Mouse (Mus musculus) liver, embryonic 16.5 days (tissue): ENCODE data around the gene Slc26a1. TPM values are rescaled to one million over a fixed set of nuclear protein-coding genes. Genes with fewer than 3 reads are reported as not detected.

Experiments
- ATAC-seq: fragments of 200-750 bp; cut with Nextera tagmentation; 2 replicates; pipeline ENCODE4 v1.8.0; 2017; ENCODE audit warnings: low read depth, mild to moderate bottlenecking, moderate number of reproducible peaks, moderate library complexity
- H3K27ac ChIP-seq: fragments of 300-500 bp; sonication (generic); 2 replicates; pipeline ENCODE4 v1.5.1; 2014; ENCODE audit warnings: mild to moderate bottlenecking, low read length
- H3K27me3 ChIP-seq: fragments of 300-500 bp; sonication (generic); 2 replicates; pipeline ENCODE4 v1.6.1; 2014; ENCODE audit warnings: low read depth, low read length, mixed read lengths; ENCODE audit not compliant: control insufficient read depth, insufficient read depth
- H3K36me3 ChIP-seq: fragments of 300-500 bp; sonication (generic); 2 replicates; pipeline ENCODE4 v1.6.1; 2014; ENCODE audit warnings: mild to moderate bottlenecking; ENCODE audit not compliant: control insufficient read depth, insufficient read depth
- H3K4me1 ChIP-seq: fragments of 300-500 bp; sonication (generic); 2 replicates; pipeline ENCODE4 v1.6.1; 2014; ENCODE audit warnings: low read depth, low read length, mixed read lengths; ENCODE audit not compliant: control insufficient read depth
- H3K4me2 ChIP-seq: fragments of 300-500 bp; sonication (generic); 2 replicates; pipeline ENCODE4 v1.6.1; 2014; ENCODE audit warnings: low read depth, low read length, mixed read lengths
- H3K4me3 ChIP-seq: fragments of 300-500 bp; sonication (generic); 2 replicates; pipeline ENCODE4 v1.5.1; 2014; ENCODE audit warnings: low read depth, mild to moderate bottlenecking, low read length
- H3K9ac ChIP-seq: fragments of 300-500 bp; sonication (generic); 2 replicates; pipeline ENCODE4 v1.6.1; 2014; ENCODE audit warnings: low read depth, low read length
- H3K9me3 ChIP-seq: fragments of 300-500 bp; sonication (generic); replicated peaks from 2 replicates; pipeline ENCODE4 v1.6.1; 2016; ENCODE audit warnings: low read length; ENCODE audit not compliant: control insufficient read depth
- WGBS: fragments of 180-500 bp; shearing (Covaris S2); extraction: QIAGEN DNeasy Blood & Tissue Kit; methylation state at CpG from one replicate; pipeline ENCODE4 v1.1.7; 2014; ENCODE audit not compliant: insufficient replicate concordance; 5-methylcytosine and 5-hydroxymethylcytosine counted together
- polyA plus RNA-seq: library from polyadenylated mRNA; unstranded; fragments of >200 nt; fragmentation: Nextera tagmentation; extraction: Ambion mirVana; gene quantifications from 2 replicates; pipeline ENCODE4 v1.2.1, GENCODE M21; 2015

Slc26a1 gene
- polyA plus RNA-seq, 1 experiment from 2014 or later: 23.7 TPM

DNA sequence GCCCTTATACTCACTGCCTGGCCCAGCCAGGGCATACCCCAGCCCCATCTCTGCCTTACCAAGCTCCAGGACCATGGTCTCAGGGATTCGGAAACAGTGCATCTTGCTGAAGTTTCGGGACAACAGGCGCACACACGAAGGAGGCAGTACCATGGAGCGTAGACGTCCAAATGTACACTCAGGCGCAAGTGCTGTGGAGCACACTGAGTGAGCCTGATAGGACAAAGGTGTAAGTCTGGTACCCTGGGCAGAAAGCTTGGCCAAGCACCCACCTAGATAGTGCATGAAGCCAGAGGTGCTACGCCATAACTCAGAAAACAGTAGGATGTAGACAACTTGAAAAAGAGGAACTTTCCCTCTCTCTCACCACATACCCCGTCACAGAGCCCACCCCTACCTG is 20.0 kb downstream of the Slc26a1 start:
- WGBS: 86% methylated on average over 9 of the region's 9 CpGs
- H3K36me3 ChIP-seq: peaks cover 21% of the 10 kb centered on the region

DNA sequence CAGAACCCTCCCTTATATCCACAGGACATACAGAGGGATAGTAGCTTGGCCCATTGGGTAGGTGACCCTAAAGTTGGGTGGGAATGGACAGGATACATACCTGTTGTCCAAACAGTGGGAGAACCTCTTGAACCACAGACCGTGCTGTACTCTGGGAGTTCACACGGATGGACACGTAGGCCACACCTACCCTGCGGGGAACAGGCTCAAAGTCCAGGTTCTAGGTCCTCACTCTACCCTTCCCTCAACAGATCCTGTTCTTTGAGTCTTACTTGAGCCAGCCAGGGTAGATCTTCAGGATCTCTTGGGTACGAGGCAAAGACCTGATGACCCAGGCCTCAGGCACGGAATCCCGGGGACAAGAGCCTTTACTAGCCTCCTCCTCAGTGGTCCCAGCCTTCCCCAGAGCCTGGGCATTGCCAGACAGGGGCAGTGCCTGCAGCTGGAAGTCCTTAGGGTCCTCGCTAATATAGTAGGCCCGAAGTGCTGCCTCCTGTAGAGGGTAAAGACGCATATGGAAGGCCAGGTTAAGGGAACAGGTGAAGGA is 20.9 kb downstream of the Slc26a1 start:
- 83% methylated on average over 10 of the region's 10 CpGs for WGBS
- Histone ChIP-seq H3K27ac (no peak overlapping the region), H3K36me3 (peaks cover 21% of the 10 kb centered on the region)

More for the DNA sequence above, 20.0 kb downstream of the Slc26a1 start:
- Histone ChIP-seq H3K4me1 (peaks cover 12% of the 10 kb centered on the region), H3K9ac (no peak overlapping the region), H3K4me3 (no peak overlapping the region), H3K9me3 (no peaks in the 10 kb centered on the region), H3K27ac (no peak overlapping the region), H3K4me2 (no peak overlapping the region), H3K27me3 (no peaks in the 10 kb centered on the region)
- ATAC-seq: no peak

GRCm38 (mm10) chr5:108653341-108653740 is 22.0 kb downstream of the Slc26a1 start:
- Histone ChIP-seq H3K9me3 (no peaks in the 10 kb centered on the region), H3K27ac (no peak overlapping the region), H3K36me3 (peaks cover 21% of the 10 kb centered on the region), H3K9ac (no peak overlapping the region), H3K4me1 (no peaks in the 10 kb centered on the region; the same call in none of the 2 replicates), H3K4me3 (no peak overlapping the region), H3K4me2 (no peak overlapping the region), H3K27me3 (no peaks in the 10 kb centered on the region)
- no peak for ATAC-seq
- 76% methylated on average over 6 of the region's 6 CpGs for WGBS

More for the DNA sequence above, 20.9 kb downstream of the Slc26a1 start:
- Histone ChIP-seq H3K27me3 (no peaks in the 10 kb centered on the region), H3K9ac (no peak overlapping the region), H3K9me3 (no peaks in the 10 kb centered on the region), H3K4me1 (peaks cover 6% of the 10 kb centered on the region), H3K4me3 (no peak overlapping the region), H3K4me2 (no peak overlapping the region)
- no peak for ATAC-seq

GRCm38 (mm10) chr5:108651823-108652222 is 23.5 kb downstream of the Slc26a1 start:
- no peaks in the 10 kb centered on the region for H3K9me3 ChIP-seq
- H3K4me3 ChIP-seq: no peak overlapping the region
- H3K4me1 ChIP-seq: no peaks in the 10 kb centered on the region
- WGBS: 55% methylated on average over 1 of the region's 1 CpGs
- H3K36me3 ChIP-seq: peaks cover 21% of the 10 kb centered on the region
- no peak overlapping the region for H3K27ac ChIP-seq
- peak; percentile 64 for ATAC-seq
- H3K27me3 ChIP-seq: no peaks in the 10 kb centered on the region
- no peak overlapping the region for H3K9ac ChIP-seq
- no peak overlapping the region for H3K4me2 ChIP-seq

- ATAC-seq: no peak
- H3K36me3 ChIP-seq: peaks cover 21% of the 10 kb centered on the region
- H3K4me2 ChIP-seq: no peak overlapping the region
- H3K27ac ChIP-seq: no peak overlapping the region
- 70% methylated on average over 5 of the region's 5 CpGs for WGBS
- no peak overlapping the region for H3K9ac ChIP-seq
- H3K9me3 ChIP-seq: no peaks in the 10 kb centered on the region
- H3K4me3 ChIP-seq: no peak overlapping the region
- no peaks in the 10 kb centered on the region for H3K27me3 ChIP-seq
- no peaks in the 10 kb centered on the region for H3K4me1 ChIP-seq
These were observed 24.1 kb downstream of the Slc26a1 start for GRCm38 (mm10) chr5:108651136-108651720.

- no peak for ATAC-seq
- Histone ChIP-seq H3K27ac (no peak overlapping the region), H3K9ac (no peak overlapping the region), H3K4me1 (no peaks in the 10 kb centered on the region), H3K9me3 (no peaks in the 10 kb centered on the region), H3K36me3 (peaks cover 22% of the 10 kb centered on the region), H3K4me3 (no peak overlapping the region), H3K27me3 (no peaks in the 10 kb centered on the region), H3K4me2 (no peak overlapping the region)
- WGBS: 74% methylated on average over 7 of the region's 7 CpGs
These were observed 25.0 kb downstream of the Slc26a1 start for GRCm38 (mm10) chr5:108650341-108650740.

DNA sequence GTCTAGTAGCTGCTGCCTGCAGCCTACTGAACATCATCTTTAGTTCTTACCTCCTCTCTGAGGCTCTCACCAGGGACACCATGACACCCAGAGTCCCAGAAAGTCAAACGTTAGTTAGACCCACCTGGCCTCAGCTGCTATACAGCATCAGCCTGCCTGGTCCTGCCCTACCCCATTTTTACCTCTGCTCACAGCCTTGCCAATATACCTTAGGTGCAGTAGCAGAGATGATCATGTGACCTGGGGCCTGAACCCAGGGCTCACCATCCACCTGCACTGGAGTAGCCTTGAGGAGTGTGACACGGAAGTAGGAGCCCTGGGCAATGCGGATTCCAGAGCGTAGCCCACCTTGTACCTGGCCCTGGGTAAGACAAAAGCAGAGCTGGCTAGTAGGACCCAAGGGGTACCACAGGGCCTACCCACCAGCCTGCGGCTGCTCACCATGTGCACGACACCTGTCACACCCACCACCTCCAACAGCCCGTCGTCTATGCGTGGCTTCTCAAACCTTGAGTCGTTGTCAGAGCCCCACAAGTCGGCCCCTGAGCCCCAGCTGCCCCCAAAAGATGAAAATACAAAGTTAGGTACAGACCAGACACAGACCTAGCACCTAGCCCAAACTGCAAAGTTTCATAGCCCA is 26.3 kb downstream of the Slc26a1 start:
- Histone ChIP-seq H3K9me3 (no peaks in the 10 kb centered on the region), H3K27me3 (no peaks in the 10 kb centered on the region), H3K4me1 (no peaks in the 10 kb centered on the region), H3K27ac (no peak overlapping the region), H3K4me3 (no peak overlapping the region), H3K9ac (no peak overlapping the region), H3K36me3 (peaks cover 15% of the 10 kb centered on the region), H3K4me2 (no peak overlapping the region)
- WGBS: 81% methylated on average over 11 of the region's 11 CpGs
- no peak for ATAC-seq

DNA sequence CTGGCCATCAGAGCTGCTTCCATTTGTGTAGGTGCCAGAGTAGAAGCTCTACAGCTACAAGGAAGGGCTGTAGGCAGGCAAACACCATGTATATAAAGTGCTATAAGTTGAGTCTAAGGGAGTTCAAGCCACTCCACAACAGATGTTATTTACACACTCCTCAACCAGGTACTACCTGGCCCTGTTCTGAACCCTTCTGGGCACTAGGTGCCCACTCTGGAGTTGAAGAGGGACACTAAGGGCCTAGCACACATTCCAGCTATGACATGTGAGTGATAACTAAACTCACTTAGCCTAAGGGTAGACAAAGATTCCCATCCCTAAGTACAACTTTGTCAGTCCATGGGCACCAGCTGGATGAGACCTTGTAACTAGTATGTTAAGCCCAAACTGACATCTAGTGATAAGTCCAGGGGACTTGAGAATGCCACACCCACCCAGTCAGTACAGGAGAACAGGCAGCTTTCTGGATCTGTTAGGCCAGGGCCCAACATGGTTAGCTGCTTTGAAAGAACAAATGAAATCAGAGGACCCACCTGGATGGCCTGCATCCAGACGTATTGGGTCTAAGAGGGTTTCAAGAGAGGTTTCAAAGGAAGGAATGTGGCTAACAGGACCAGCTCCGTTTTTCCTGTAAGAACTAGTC is 27.4 kb downstream of the Slc26a1 start:
- Histone ChIP-seq H3K4me3 (no peak overlapping the region), H3K4me1 (no peaks in the 10 kb centered on the region; the same call in 1 of the 2 replicates), H3K36me3 (peaks cover 6% of the 10 kb centered on the region; the same call in 1 of the 2 replicates), H3K9ac (no peak overlapping the region), H3K27ac (no peak overlapping the region), H3K9me3 (no peaks in the 10 kb centered on the region), H3K4me2 (no peak overlapping the region), H3K27me3 (no peaks in the 10 kb centered on the region)
- 74% methylated on average over 2 of the region's 2 CpGs for WGBS
- ATAC-seq: no peak

GRCm38 (mm10) chr5:108647311-108647710 is 28.1 kb downstream of the Slc26a1 start:
- H3K27ac ChIP-seq: no peak overlapping the region
- no peak overlapping the region for H3K9ac ChIP-seq
- H3K9me3 ChIP-seq: no peaks in the 10 kb centered on the region
- ATAC-seq: no peak
- H3K4me1 ChIP-seq: no peaks in the 10 kb centered on the region; the same call in 1 of the 2 replicates
- no peak overlapping the region for H3K4me2 ChIP-seq
- peaks cover 5% of the 10 kb centered on the region; the same call in 1 of the 2 replicates for H3K36me3 ChIP-seq
- H3K27me3 ChIP-seq: no peaks in the 10 kb centered on the region
- no peak overlapping the region for H3K4me3 ChIP-seq
- 75% methylated on average over 2 of the region's 2 CpGs for WGBS
